Mouse (Mus musculus) E14TG2a.4 (cell line): Measurements from ENCODE around the gene Neurl1a.

Experiments
- H3K27me3 ChIP-seq: 2 replicates; pipeline ENCODE4 v1.6.1; 2014; ENCODE audit warnings: low read length, control low read depth; ENCODE audit not compliant: insufficient read depth
- H3K36me3 ChIP-seq: 2 replicates; pipeline ENCODE4 v1.6.1; 2014; ENCODE audit warnings: low read length, control low read depth; ENCODE audit not compliant: insufficient read depth
- H3K4me1 ChIP-seq: replicated peaks from 2 replicates; pipeline ENCODE4 v1.6.1; 2014; ENCODE audit warnings: low read depth, low read length, control low read depth
- H3K4me3 ChIP-seq: replicated peaks from 2 replicates; pipeline ENCODE4 v1.5.1; 2014; ENCODE audit warnings: mild to moderate bottlenecking, low read length
- H3K9me3 ChIP-seq: 2 replicates; pipeline ENCODE4 v1.6.1; 2014; ENCODE audit warnings: low read length, control low read depth
- CTCF ChIP-seq: conservative IDR thresholded peaks from 2 replicates; pipeline ENCODE4 v1.5.1; 2014; ENCODE audit warnings: low read length
- NANOG ChIP-seq: IDR thresholded peaks from 2 replicates; pipeline ENCODE4 v1.6.1; 2014; ENCODE audit warnings: borderline replicate concordance, low read length, mixed read lengths
- POU5F1 ChIP-seq: IDR thresholded peaks from 2 replicates; pipeline ENCODE4 v1.6.1; 2014; ENCODE audit warnings: low read length, borderline replicate concordance

Gene Neurl1a

DNA sequence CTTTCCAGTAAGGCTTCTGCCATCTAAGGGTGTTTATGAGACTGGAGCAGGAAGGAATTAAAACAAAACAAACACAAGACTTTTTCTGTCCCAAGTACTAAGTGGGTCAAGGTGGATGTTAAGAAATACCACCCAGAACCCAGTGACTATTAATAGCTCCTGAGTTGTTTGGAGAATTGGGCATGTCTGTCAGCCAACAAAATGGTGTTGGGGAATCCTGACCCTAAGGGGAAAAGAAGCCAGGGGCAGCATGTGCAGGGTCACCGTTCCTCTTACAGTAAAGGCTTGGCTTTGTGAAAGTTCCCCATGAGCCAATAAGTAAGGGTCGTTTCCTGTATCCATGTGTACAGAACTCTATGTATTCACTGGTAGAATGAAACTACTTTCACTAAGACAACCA lies 76.4 kb downstream of the Neurl1a start:
- peaks cover 38% of the 10 kb centered on the region for H3K27me3 ChIP-seq
- H3K4me3 ChIP-seq: no peak overlapping the region
- H3K9me3 ChIP-seq: no peaks in the 10 kb centered on the region
- H3K36me3 ChIP-seq: peaks cover 33% of the 10 kb centered on the region
- no peak for TF ChIP-seq NANOG
- no peak for TF ChIP-seq CTCF
- TF ChIP-seq POU5F1: no peak
- peaks cover 45% of the 10 kb centered on the region for H3K4me1 ChIP-seq

DNA sequence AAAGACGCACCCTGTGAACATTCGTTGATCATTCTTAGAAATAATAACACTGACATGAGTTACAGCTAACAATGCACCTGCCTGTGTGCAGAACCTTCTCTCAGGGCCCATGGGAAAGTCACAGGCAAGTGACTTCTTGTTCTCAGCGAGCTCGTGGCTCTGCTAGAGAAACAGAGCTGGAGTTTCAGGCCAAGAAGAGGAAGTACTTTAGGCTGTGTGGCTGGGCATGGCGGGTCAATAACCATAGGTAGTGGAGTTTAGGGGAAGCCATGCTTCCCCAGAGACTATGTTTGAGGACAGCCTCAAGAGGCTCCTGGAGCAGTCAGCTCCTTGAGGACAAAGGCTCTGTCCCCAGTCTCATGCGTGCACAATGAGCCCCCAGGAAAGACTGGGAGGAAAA lies 77.3 kb downstream of the Neurl1a start:
- no peaks in the 10 kb centered on the region for H3K9me3 ChIP-seq
- H3K27me3 ChIP-seq: peaks cover 34% of the 10 kb centered on the region
- peaks cover 48% of the 10 kb centered on the region for H3K4me1 ChIP-seq
- H3K4me3 ChIP-seq: no peak overlapping the region
- TF ChIP-seq CTCF: no peak
- no peak for TF ChIP-seq POU5F1
- TF ChIP-seq NANOG: no peak
- H3K36me3 ChIP-seq: peaks cover 33% of the 10 kb centered on the region

DNA sequence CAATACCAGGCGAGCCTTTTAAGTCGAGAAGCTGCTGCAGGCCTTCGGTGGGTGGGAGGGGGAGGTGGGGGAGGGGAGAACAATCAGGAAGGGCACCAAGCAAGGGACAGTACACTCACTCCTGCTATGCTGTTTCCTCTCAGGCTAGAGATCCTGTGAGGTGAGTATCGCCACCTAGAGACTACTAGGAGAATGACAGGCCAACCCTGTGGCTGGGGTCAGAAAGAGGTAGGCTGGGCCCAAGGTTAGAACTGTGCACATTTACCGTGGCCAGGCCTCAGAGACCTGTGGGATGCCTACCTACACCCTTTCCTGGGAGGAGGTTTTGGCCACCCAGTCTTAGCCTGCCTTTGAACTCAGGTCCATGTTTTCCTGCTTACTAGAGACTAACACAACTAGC lies 81.0 kb downstream of the Neurl1a start:
- Histone ChIP-seq H3K9me3 (no peaks in the 10 kb centered on the region), H3K27me3 (0 out of 2 replicates have a peak, but pooled peaks cover under 1% of the 10 kb centered on the region), H3K4me3 (no peak overlapping the region), H3K36me3 (peaks cover 33% of the 10 kb centered on the region), H3K4me1 (peaks cover 30% of the 10 kb centered on the region)
- TF ChIP-seq CTCF: peak; percentile 71
- no peak for TF ChIP-seq POU5F1

DNA sequence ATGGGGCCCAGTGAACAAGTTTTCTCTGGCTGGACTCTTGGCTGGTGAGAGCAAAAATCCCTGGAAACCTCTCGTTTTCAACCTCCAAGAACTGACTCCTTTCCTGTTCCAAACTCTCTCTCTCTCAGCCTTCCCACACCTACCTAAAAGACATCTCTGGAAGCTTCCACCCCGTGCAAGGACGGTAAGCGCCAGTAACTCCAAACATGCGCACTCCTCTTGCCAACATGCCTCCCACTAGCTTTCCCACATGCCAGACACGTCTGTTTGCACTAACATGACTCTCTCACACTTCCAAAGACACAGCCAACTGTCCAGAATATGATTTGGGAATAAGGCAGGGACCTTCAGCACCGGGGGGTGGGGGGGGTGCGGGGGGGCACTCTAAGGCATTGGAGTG lies 82.6 kb downstream of the Neurl1a start:
- Histone ChIP-seq H3K9me3 (no peaks in the 10 kb centered on the region), H3K4me1 (peaks cover 29% of the 10 kb centered on the region), H3K4me3 (no peak overlapping the region), H3K27me3 (no peaks in the 10 kb centered on the region), H3K36me3 (peaks cover 31% of the 10 kb centered on the region)
- TF ChIP-seq NANOG: no peak
- TF ChIP-seq POU5F1: no peak
- TF ChIP-seq CTCF: no peak

DNA sequence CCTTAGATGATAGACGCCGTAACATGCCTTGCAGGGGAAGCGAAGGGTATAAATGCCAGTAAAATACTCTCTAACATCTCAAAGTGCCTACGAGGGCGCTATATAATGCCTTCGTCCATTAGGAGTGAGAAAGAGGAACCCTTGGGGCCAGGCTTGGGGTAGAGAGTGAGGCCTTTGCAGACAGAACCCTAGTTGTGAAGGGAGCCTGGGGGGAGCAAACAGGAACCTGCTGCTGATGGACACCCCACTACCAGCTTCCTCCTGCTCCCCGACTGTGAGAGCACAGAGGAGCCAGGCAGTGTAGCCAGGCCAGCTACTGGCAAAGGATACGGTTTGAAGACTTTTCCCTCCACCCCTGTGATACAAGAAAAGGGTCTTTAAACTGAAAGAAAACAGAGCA lies 85.0 kb downstream of the Neurl1a start:
- TF ChIP-seq CTCF (no peak), POU5F1 (no peak), NANOG (no peak)
- H3K36me3 ChIP-seq: peaks cover 28% of the 10 kb centered on the region
- no peak overlapping the region for H3K4me3 ChIP-seq

DNA sequence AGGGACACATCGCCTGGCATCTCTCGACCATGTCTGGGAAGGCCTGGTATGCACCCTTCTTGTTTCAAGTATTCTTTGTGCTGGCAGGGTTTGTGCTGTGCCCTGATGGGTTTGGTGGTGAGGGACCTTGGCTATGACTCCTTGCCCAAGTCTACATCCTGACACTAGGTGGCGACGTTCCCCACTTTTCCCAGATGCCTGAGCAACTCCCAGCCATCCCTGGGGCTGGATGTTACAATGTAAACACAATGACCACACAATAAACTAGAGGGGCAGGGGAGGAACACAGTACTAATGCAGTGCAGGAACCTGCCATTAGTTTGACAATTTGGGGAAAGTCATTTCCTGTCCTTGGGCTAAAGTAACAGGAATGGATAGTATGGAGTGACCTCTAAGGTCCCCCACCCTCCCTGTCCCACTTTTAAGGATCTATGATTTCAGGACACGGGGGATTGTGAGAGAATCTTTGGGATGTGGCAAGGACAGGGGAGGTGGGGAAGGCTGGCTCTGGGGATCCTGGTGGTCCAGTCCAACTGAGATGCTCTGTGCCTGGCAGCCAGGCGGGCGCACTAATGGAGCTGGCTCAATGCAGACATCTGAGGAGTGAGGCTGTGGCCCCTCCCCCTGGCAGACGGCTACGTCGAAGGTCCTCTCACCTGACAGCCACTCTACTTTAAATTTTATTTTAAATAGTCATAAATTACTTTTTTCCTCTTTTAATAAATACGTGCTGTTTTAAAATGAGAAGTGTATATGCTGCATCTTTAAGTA lies 85.9 kb downstream of the Neurl1a start:
- H3K36me3 ChIP-seq: peaks cover 30% of the 10 kb centered on the region
- H3K9me3 ChIP-seq: no peaks in the 10 kb centered on the region
- H3K4me3 ChIP-seq: no peak overlapping the region
- H3K27me3 ChIP-seq: peaks cover 5% of the 10 kb centered on the region; the same call in 1 of the 2 replicates
- peaks cover 47% of the 10 kb centered on the region for H3K4me1 ChIP-seq
- TF ChIP-seq CTCF: peak; percentile 73
- no peak for TF ChIP-seq NANOG

More for the DNA sequence above, 85.0 kb downstream of the Neurl1a start:
- H3K9me3 ChIP-seq: no peaks in the 10 kb centered on the region
- H3K27me3 ChIP-seq: peaks cover 5% of the 10 kb centered on the region; the same call in 1 of the 2 replicates
- H3K4me1 ChIP-seq: peaks cover 51% of the 10 kb centered on the region

DNA sequence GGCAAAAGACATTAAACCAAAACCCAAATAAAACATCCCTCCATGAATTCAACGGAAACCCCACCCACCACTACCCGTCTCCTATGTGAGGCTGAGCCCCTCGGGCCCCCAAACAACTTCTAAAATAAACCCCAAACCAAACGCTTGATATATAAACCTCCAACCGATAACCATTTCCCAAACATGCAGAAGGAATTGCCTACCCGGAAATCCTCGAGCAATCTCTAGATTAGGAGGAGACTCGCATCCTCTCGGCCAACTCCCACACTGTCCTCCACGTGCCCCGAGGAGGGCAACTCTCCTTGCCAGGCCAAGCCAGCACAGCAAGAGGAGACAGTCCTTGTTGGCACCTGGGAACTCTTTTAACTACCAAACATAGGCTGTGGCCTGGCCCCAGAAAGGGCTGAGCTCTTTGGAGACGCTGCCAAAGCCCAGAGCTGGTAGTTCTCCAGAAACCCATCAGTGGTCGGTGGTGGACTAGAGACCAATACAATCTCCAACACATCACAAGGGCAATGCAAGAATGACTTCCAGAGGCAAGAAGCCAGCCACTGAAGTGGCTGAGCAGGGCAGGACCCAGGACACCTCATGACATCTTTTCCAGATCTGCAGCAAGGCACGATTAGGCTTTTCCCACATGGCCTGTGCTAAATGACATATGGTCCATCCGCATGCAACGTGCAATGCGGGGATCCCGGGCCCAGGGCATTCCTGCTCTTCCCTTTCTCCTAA lies 87.6 kb downstream of the Neurl1a start:
- TF ChIP-seq POU5F1 (no peak), NANOG (no peak), CTCF (no peak)
- no peak overlapping the region for H3K4me3 ChIP-seq
- H3K36me3 ChIP-seq: peaks cover 40% of the 10 kb centered on the region
- peaks cover 5% of the 10 kb centered on the region; the same call in 1 of the 2 replicates for H3K27me3 ChIP-seq
- peaks cover 34% of the 10 kb centered on the region for H3K4me1 ChIP-seq
- H3K9me3 ChIP-seq: no peaks in the 10 kb centered on the region

DNA sequence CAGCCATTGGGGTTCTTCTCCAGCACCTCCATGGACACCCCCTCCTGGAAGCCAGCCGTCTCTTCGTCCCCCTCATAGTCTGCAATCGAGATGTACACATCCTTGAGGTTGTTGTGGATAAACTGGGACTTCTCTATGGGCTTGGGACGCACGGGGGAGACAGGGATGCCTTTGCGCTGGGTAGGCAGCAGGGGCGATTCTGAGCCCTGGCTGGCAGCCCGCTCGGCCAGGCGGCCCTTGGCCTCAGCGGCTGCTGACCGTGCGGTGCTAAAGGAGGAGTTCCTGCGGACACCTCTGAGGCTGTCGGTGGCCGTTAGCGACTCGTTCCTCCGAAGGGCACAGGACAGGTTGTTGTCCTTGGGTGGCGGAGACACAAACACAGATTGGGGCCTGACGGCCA lies 88.4 kb downstream of the Neurl1a start:
- Histone ChIP-seq H3K36me3 (peaks cover 48% of the 10 kb centered on the region), H3K27me3 (peaks cover 5% of the 10 kb centered on the region; the same call in 1 of the 2 replicates), H3K4me1 (peaks cover 34% of the 10 kb centered on the region), H3K9me3 (no peaks in the 10 kb centered on the region), H3K4me3 (peak overlapping the region; percentile 73)
- no peak for TF ChIP-seq NANOG
- TF ChIP-seq CTCF: no peak
- no peak for TF ChIP-seq POU5F1

DNA sequence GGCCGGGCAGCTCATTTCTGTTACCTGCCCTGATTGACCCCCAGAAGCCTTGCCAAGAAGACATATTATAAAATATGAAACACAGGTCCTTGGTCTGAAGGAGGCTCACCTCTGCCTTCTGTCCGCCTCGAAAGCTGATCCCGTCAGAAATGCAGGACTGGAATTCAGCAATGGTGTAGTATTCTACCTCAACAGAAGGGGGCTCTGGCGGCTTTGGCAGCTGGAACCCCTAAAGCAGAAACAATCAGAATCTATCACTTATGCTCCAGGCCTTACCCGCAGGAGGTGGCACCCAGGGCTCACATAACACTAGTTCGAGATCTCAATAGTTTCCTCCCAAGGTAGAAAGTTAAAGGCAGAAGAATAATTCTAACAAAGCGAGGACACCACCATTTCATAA lies 91.1 kb downstream of the Neurl1a start:
- peaks cover 5% of the 10 kb centered on the region; the same call in 1 of the 2 replicates for H3K27me3 ChIP-seq
- no peak for TF ChIP-seq POU5F1
- peak; percentile 48 for TF ChIP-seq CTCF
- peaks cover 71% of the 10 kb centered on the region for H3K36me3 ChIP-seq
- H3K4me3 ChIP-seq: no peak overlapping the region
- no peaks in the 10 kb centered on the region for H3K9me3 ChIP-seq
- H3K4me1 ChIP-seq: peaks cover 35% of the 10 kb centered on the region
